Mouse (Mus musculus): ENCODE data around the gene Rnf10. TPM values are rescaled to one million over a fixed set of nuclear protein-coding genes. Genes with fewer than 3 reads are reported as not detected.

Gene Rnf10
- total RNA-seq, 2 experiments from 2014 or later, result 259 to 316 TPM

DNA sequence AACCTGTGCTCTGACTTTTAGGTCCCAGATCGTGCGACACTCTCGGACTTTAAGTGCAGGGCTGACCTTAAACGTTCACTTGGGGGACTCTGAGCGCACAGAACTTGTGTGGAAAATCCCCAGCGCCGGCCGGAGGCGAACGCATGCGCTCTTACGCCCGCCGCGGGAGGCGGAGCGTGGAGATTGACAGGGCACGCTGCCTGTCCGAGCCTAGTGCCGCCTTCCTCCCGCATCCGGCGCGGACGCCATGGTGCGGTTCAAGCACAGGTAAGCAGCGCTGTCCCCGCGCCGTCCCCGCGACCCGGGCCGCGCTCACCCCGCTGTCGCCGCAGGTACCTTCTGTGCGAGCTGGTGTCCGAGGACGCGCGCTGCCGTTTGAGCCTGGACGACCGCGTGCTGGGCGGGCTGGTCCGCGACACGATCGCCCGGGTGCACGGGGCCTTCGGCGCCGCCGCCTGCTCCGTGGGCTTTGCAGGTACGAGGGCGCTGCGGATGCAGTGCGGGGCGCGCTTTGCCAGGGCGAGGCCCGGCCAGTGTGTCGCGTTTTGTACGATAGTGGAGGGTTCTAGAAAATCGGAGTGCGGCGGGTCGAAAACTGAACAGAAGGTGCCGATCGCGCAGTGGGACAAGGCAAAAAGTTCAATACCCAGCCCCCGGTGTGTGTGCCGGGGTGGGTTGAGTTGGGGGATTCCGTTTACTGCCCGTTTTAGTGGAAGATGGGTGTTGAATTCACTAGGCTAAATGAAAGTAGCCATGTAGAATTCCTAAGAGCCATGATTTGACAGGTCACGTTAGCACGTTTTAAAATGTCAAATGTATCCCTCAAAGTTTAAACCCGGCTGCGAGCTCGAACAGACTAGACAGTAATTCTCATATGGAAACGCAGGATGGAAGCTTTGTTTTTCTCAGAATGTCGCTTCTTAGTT is 34.6 kb downstream of the Rnf10 start:
- peak; percentile 86 to 93 for DNase-seq (ENCODE audit: low spot score in 2 of 2)

GRCm38 (mm10) chr5:115235786-115236263 is 36.9 kb downstream of the Rnf10 start, which contains the start of gene Pop5:
Gene Pop5 (plus strand): TSS chr5:115235836.
- DNase-seq (ENCODE audit: low spot score in 2 of 2), result peak; percentile 94 to 95

GRCm38 (mm10) chr5:115235323-115235771 is 37.4 kb downstream of the Rnf10 start:
- DNase-seq (ENCODE audit: low spot score in 2 of 2), result peak; percentile 66 to 76

DNA sequence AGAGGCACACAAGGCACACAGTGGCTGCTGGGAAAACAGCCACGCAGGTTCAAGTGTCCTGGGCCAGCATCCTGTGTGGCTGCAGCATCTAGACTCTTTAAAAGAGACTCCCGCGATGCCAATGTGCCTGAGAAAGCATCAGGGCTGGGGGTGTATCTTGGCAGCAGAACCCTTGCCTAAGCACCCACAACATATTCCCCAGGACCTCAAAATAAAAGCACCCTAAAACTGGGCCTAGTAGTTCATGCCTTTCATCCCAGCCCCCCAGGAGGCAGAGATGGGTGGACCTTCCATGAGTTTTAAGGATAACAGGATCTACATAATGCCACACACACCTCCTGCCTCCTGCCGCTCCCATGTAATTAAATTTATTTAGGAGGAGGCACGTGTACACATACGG is 38.2 kb downstream of the Rnf10 start:
- DNase-seq (ENCODE audit: low spot score in 2 of 2), result peak in 1 of 2 experiments; percentile 19

DNA sequence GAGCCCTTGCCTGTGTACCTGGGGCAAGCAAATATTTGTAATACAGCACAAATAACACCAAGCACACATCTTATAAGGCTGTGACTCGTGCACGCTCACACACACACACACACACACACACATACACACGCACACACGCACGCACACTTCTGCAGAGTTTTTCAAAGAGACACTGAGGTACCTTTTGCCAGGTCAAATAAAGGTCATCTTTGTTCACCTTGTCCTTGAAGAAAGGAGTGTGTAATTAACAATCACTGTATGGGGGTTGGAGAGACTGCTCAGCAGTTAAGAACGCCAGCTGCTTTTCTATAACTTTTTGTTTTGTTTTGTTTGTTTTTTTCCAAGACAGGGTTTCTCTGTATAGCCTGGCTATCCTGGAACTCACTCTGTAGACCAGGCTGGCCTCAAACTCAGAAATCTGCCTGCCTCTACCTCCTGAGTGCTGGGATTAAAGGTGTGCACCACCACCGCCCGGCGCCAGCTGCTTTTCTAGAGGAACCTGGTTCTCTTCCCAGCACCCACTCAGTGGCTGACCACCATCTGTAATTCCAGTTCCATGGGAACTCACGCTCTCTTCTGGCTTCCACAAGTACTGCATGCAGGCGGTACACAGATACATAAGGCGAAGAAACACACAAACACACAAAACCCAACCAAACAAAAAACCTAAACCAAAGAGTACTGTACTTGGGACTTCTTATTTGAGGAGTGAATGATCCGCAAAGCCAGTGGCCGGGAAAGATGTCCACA is 39.5 kb downstream of the Rnf10 start:
- no peak for DNase-seq (ENCODE audit: low spot score in 2 of 2)

GRCm38 (mm10) chr5:115232516-115232915 is 40.2 kb downstream of the Rnf10 start:
- DNase-seq (ENCODE audit: low spot score in 2 of 2), result no peak

DNA sequence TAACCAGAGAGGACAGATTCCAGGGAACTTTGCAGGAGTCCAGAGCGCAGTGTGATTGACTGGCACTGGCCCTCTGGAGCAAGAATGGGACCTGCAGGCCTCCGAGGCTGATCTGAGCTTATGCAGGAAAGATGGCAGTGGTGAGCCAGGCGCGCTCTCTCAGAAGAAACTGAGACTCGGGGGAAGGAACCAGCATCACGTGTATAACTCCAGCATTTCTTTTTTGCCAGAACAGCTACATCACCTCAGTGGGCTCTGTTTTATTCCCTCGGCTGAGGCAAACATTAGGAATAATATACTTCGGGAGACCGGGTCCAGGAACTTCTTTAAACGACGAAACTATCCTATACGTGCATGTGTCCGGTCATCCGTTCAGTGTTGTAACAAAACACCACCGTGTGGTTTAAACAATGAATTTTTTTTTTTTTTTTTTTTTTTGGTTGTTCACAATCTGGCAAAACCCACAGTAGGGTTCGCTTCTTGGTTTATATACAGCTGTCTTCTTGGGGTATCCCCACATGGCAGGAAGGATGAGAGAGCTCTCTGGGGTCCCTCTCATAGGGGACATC is 41.1 kb downstream of the Rnf10 start:
- no peak for DNase-seq (ENCODE audit: low spot score in 2 of 2)

- DNase-seq (ENCODE audit: low spot score in 2 of 2), result no peak
Measured at GRCm38 (mm10) chr5:115230830-115231551, 41.7 kb downstream of the Rnf10 start.

- DNase-seq (ENCODE audit: low spot score in 2 of 2), result no peak
Measured at GRCm38 (mm10) chr5:115222485-115222884, 50.2 kb downstream of the Rnf10 start.

GRCm38 (mm10) chr5:115220931-115221640 is 51.6 kb downstream of the Rnf10 start:
- no peak for DNase-seq (ENCODE audit: low spot score in 2 of 2)

- DNase-seq (ENCODE audit: low spot score in 2 of 2), result no peak
Measured at GRCm38 (mm10) chr5:115217998-115218397, 54.7 kb downstream of the Rnf10 start.

GRCm38 (mm10) chr5:115215273-115216185 is 57.2 kb downstream of the Rnf10 start:
- no peak for DNase-seq (ENCODE audit: low spot score in 2 of 2)

DNA sequence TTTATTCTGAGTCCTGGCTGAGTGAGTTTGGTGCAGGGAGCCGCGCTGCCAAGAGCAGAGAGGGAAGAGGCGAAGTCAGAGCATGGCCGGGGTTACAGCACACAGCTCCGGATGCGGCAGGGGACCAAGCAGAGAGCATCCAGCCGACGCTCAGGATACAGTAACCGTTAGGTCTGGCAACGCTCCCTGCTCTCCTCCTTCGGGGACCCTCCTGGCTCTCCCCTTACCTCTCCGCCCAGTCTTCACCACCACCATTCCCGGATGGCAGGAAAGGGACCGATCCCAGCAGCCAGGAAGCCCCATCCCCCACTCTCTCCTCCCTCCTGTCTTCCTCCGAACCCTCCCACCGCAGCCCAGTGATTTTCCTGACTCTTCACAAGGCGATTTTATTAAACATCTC is 57.8 kb downstream of the Rnf10 start:
- peak; percentile 56 to 64 for DNase-seq (ENCODE audit: low spot score in 2 of 2)

- no peak for DNase-seq (ENCODE audit: low spot score in 2 of 2)
Measured at GRCm38 (mm10) chr5:115212861-115213260, 59.8 kb downstream of the Rnf10 start.

- no peak for DNase-seq (ENCODE audit: low spot score in 2 of 2)
Measured at GRCm38 (mm10) chr5:115212451-115212850, 60.2 kb downstream of the Rnf10 start.

DNA sequence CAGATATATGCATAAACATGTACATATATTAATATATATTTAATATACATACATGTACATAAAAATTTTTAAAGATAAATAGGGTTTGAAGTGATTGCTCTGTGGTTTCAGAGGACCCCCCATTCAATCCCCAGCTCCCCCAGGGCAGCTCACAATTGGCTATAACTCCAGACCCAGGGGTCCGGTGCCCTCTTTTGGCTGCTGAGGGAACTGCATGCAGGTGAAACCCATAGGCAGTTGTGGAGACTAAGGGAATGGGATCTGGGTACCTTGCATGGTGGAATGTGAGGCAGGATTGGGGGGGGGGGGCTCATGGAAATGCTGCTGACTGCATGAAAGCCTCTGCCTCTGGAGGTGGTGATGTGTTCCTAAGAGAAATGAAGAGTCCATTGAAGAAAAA is 62.3 kb downstream of the Rnf10 start:
- DNase-seq (ENCODE audit: low spot score in 2 of 2), result peak in 1 of 2 experiments; percentile 41

- DNase-seq (ENCODE audit: low spot score in 2 of 2), result no peak
Measured at GRCm38 (mm10) chr5:115208601-115209000, 64.1 kb downstream of the Rnf10 start.

DNA sequence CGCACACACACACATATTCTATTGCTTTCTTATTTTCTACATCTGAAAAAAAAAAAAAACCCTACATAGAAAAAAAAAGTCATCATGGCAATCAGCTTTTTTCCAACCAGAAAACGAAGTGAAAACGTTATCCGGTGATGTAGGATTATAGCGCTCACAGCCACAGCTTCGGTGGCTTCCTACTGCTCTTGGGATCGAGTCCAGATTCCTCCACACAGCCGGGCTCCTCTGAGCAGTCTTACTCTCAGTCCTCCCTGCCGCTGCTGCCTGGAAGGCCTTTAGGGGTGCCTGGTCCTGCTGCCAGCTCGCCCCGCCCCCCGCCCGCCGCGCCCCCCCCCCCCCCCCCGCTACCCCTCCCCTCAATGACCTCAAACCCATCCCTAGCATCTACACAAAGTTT is 64.8 kb downstream of the Rnf10 start:
- DNase-seq (ENCODE audit: low spot score in 2 of 2), result no peak

- DNase-seq (ENCODE audit: low spot score in 2 of 2), result no peak
Measured at GRCm38 (mm10) chr5:115207244-115207643, 65.5 kb downstream of the Rnf10 start.

All from layer of hippocampus, postnatal 10 days (tissue).